Mouse (Mus musculus): ENCODE data around the gene Hoxc9. TPM values are rescaled to one million over a fixed set of nuclear protein-coding genes. Genes with fewer than 3 reads are reported as not detected.

Hoxc9 gene
- total and polyA plus RNA-seq, 3 experiments: 0.12 to 0.26 TPM; not detected in 1

DNA sequence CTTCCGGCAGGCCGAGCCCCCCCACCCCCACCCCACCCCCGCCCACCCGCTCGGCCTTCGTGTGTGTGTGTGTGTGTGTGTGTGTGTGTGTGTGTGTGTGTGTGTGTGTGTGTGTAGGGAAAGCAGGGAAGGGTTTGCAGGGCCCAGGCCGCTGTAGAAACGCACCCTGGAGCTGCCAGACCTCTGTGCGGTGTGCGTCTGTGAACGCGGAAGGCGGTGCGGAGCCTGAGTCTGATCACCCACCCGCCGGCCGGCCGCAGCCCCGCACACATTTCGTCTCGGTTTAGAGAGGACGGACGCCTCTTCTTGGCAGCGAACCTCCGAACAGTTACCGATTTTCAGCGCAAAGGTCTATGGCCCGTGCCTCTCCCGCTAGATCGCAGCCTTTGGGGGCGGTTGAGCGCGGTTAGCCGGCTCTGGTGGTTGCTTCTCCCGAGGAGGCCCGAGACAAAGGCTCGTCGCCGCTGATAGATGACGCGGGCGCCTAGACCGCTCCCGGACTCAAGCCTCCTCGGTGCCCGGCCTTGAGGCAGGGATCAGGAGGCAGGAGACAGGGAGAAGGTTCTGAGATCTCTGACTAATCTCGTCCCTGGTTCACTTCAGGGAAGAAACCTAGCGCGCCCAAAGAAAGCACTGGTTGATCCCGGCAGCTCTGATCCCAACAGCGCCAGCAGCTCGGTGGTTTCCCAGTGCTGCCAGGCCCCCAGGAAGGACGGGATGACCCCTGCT is 33.3 kb upstream of the Hoxc9 start:
- TF ChIP-seq JUND (conservative IDR thresholded peaks at IDR 0.05; ENCODE audit: low read depth, low read length) (no peak), USF2 (conservative IDR thresholded peaks at IDR 0.05; ENCODE audit: low read depth, low read length) (no peak), NELFE (IDR thresholded peaks at IDR 0.05; ENCODE audit: low read depth, low read length) (no peak), TBP (conservative IDR thresholded peaks at IDR 0.05; ENCODE audit: low read depth, low read length) (no peak), KAT2A (IDR thresholded peaks at IDR 0.05; ENCODE audit: insufficient replicate concordance, low read length) (no peak), SIN3A (IDR thresholded peaks at IDR 0.05; ENCODE audit: low read length) (no peak), USF1 (IDR thresholded peaks at IDR 0.05; ENCODE audit: low read depth, low read length) (no peak), MAZ (IDR thresholded peaks at IDR 0.05; ENCODE audit: low read depth, low read length) (no peak), GABPA (IDR thresholded peaks at IDR 0.05; ENCODE audit: insufficient replicate concordance, low read depth, low read length) (no peak), RAD21 (IDR thresholded peaks at IDR 0.05; ENCODE audit: low read depth, low read length) (no peak), MYC (IDR thresholded peaks at IDR 0.05; ENCODE audit: low read depth, low read length) (no peak), NRF1 (IDR thresholded peaks at IDR 0.05; ENCODE audit: low read depth, low read length) (no peak), ZNF384 (IDR thresholded peaks at IDR 0.05; ENCODE audit: low read depth, low read length) (no peak), MAFK (IDR thresholded peaks at IDR 0.05; ENCODE audit: insufficient replicate concordance, low read length) (no peak), CHD2 (IDR thresholded peaks at IDR 0.05; ENCODE audit: low read length) (no peak), MAX (IDR thresholded peaks at IDR 0.05; ENCODE audit: low read length) (no peak), SMC3 (IDR thresholded peaks at IDR 0.05; ENCODE audit: low read depth, low read length) (no peak), CTCF (conservative IDR thresholded peaks at IDR 0.05 in 1 of 2, IDR thresholded peaks at IDR 0.05 in 1 of 2; ENCODE audit: low read depth in 2 of 2, low read length in 2 of 2) (no peak)
- Histone ChIP-seq H3K79me2 (replicated peaks; ENCODE audit: control insufficient read depth, extremely low read depth, insufficient read depth, poor library complexity, severe bottlenecking) (no peaks in the 10 kb centered on the region), H3K9ac (ENCODE audit: insufficient read depth, low read depth) (no peak overlapping the region), H3K4me1 (ENCODE audit: control insufficient read depth in 1 of 2, insufficient read depth in 2 of 2) (no peaks in the 10 kb centered on the region), H3K27me3 (replicated peaks) (peaks cover 97% of the 10 kb centered on the region), H3K4me3 (replicated peaks in 1 of 3; ENCODE audit: low read depth in 2 of 3, low read length in 2 of 3, poor library complexity in 1 of 3) (no peak overlapping the region), H3K9me3 (replicated peaks; ENCODE audit: low read length) (peaks cover 4% of the 10 kb centered on the region), H3K27ac (ENCODE audit: insufficient read depth, low read depth) (no peak overlapping the region), H3K36me3 (replicated peaks in 1 of 2; ENCODE audit: control insufficient read depth in 1 of 2, insufficient read depth in 1 of 2, low read length in 1 of 2) (no peaks in the 10 kb centered on the region), H3K4me2 (ENCODE audit: insufficient read depth, low read depth, poor library complexity, severe bottlenecking) (no peak overlapping the region)
- dilution Hi-C loops (cut with MboI; ENCODE audit: extremely low pct_ligation_motif_present, extremely low pct_unique_long_range_greater_than_20kb, low sequenced_read_pairs): no loop called here
- in situ Hi-C loops (cut with MboI; ENCODE audit: low pct_ligation_motif_present, low pct_unique_long_range_greater_than_20kb, low sequenced_read_pairs): no loop called here
- no peak for DNase-seq (ENCODE audit: extremely low read depth)

DNA sequence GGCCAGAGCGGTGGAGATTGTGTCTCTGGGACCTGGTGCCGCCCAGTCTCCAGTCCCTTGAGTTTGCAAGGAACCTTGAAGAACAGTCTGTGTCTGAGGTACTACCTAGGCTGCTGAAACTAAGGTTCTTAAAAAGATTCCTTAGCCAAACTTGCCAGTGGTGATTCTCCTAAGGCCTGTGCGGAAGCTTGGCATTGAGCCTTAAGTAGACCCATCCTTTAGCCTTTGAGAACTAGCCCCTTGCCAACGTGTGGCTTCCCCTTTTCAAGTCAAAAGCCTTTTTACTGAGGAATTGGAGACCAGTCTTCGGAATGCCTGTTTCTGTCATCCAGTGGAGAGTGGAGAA is 32.8 kb upstream of the Hoxc9 start:
- Histone ChIP-seq H3K27me3 (replicated peaks) (peaks cover 97% of the 10 kb centered on the region), H3K4me2 (ENCODE audit: insufficient read depth, low read depth, poor library complexity, severe bottlenecking) (no peak overlapping the region), H3K9ac (ENCODE audit: insufficient read depth, low read depth) (no peak overlapping the region), H3K27ac (ENCODE audit: insufficient read depth, low read depth) (no peak overlapping the region), H3K36me3 (replicated peaks in 1 of 2; ENCODE audit: control insufficient read depth in 1 of 2, insufficient read depth in 1 of 2, low read length in 1 of 2) (no peaks in the 10 kb centered on the region), H3K9me3 (replicated peaks; ENCODE audit: low read length) (no peaks in the 10 kb centered on the region), H3K4me3 (replicated peaks in 1 of 3; ENCODE audit: low read depth in 2 of 3, low read length in 2 of 3, poor library complexity in 1 of 3) (no peak overlapping the region), H3K4me1 (ENCODE audit: control insufficient read depth in 1 of 2, insufficient read depth in 2 of 2) (no peaks in the 10 kb centered on the region), H3K79me2 (replicated peaks; ENCODE audit: control insufficient read depth, extremely low read depth, insufficient read depth, poor library complexity, severe bottlenecking) (no peaks in the 10 kb centered on the region)
- dilution Hi-C loops (cut with MboI; ENCODE audit: extremely low pct_ligation_motif_present, extremely low pct_unique_long_range_greater_than_20kb, low sequenced_read_pairs): no loop called here
- no peak for TF ChIP-seq ZNF384 (IDR thresholded peaks at IDR 0.05; ENCODE audit: low read depth, low read length)
- no peak for TF ChIP-seq MYC (IDR thresholded peaks at IDR 0.05; ENCODE audit: low read depth, low read length)
- TF ChIP-seq MAZ (IDR thresholded peaks at IDR 0.05; ENCODE audit: low read depth, low read length): no peak
- no peak for TF ChIP-seq EP300 (IDR thresholded peaks at IDR 0.05; ENCODE audit: low read length)
- TF ChIP-seq MXI1 (IDR thresholded peaks at IDR 0.05; ENCODE audit: low read depth, low read length): no peak
- no peak for TF ChIP-seq ZKSCAN1 (IDR thresholded peaks at IDR 0.05; ENCODE audit: borderline replicate concordance, low read depth, low read length)
- no peak for TF ChIP-seq UBTF (IDR thresholded peaks at IDR 0.05; ENCODE audit: low read depth, low read length)
- no peak for TF ChIP-seq GABPA (IDR thresholded peaks at IDR 0.05; ENCODE audit: insufficient replicate concordance, low read depth, low read length)
- no peak for TF ChIP-seq TBP (conservative IDR thresholded peaks at IDR 0.05; ENCODE audit: low read depth, low read length)
- no peak for TF ChIP-seq USF2 (conservative IDR thresholded peaks at IDR 0.05; ENCODE audit: low read depth, low read length)
- no peak for TF ChIP-seq RCOR1 (conservative IDR thresholded peaks at IDR 0.05; ENCODE audit: low read depth, low read length)
- no peak for TF ChIP-seq SIN3A (IDR thresholded peaks at IDR 0.05; ENCODE audit: low read length)
- no peak for TF ChIP-seq CHD2 (IDR thresholded peaks at IDR 0.05; ENCODE audit: low read length)
- no peak for TF ChIP-seq POLR2A (IDR thresholded peaks at IDR 0.05; ENCODE audit: low read depth, low read length)
- TF ChIP-seq MAFK (IDR thresholded peaks at IDR 0.05; ENCODE audit: insufficient replicate concordance, low read length): no peak
- TF ChIP-seq ETS1 (conservative IDR thresholded peaks at IDR 0.05; ENCODE audit: low read depth, low read length): no peak
- TF ChIP-seq ZMIZ1 (IDR thresholded peaks at IDR 0.05; ENCODE audit: low read depth, low read length): no peak
- no peak for TF ChIP-seq KAT2A (IDR thresholded peaks at IDR 0.05; ENCODE audit: insufficient replicate concordance, low read length)
- no peak for TF ChIP-seq NELFE (IDR thresholded peaks at IDR 0.05; ENCODE audit: low read depth, low read length)
- DNase-seq (ENCODE audit: extremely low read depth): no peak
- in situ Hi-C loops (cut with MboI; ENCODE audit: low pct_ligation_motif_present, low pct_unique_long_range_greater_than_20kb, low sequenced_read_pairs): no loop called here

Measured in CH12.LX (cell line).